Mouse (Mus musculus) retina, embryonic 14.5 days (tissue): ENCODE results near the gene Oaz1.
"Not testable (repeated sequence)": the region's sequence is repeated elsewhere in the genome, so short reads cannot be mapped to it uniquely, and the experiment has no call there.

ENCODE experiments used
- DNase-seq: peaks from one replicate; pipeline ENCODE4 v3.0.0-alpha.2; 2015; ENCODE audit warnings: low spot score

Gene Oaz1

GRCm38 (mm10) chr10:80823847-80824643 is 2.4 kb upstream of the Oaz1 start:
- DNase-seq: no peak

- DNase-seq: no peak
Observed at GRCm38 (mm10) chr10:80824827-80825226, 1.6 kb upstream of the Oaz1 start.

- no peak for DNase-seq
Observed at GRCm38 (mm10) chr10:80827063-80827869, 810 bp downstream of the Oaz1 start.

GRCm38 (mm10) chr10:80827870-80828420 is 1.5 kb downstream of the Oaz1 start:
- DNase-seq: no peak

- not testable (repeated sequence) for DNase-seq
Observed at GRCm38 (mm10) chr10:80828587-80828986, 2.1 kb downstream of the Oaz1 start.

- no peak for DNase-seq
Observed at GRCm38 (mm10) chr10:80829359-80830278, 3.2 kb downstream of the Oaz1 start.

- DNase-seq: peak; percentile 79
Observed at GRCm38 (mm10) chr10:80831136-80831535, 4.7 kb downstream of the Oaz1 start.

- peak; percentile 55 for DNase-seq
Observed at GRCm38 (mm10) chr10:80832818-80833217, 6.4 kb downstream of the Oaz1 start.

- no peak for DNase-seq
Observed at GRCm38 (mm10) chr10:80835617-80836016, 9.2 kb downstream of the Oaz1 start.

GRCm38 (mm10) chr10:80836949-80837379 is 10.5 kb downstream of the Oaz1 start:
- no peak for DNase-seq

- DNase-seq: peak; percentile 78
Observed at GRCm38 (mm10) chr10:80837827-80838226, 11.4 kb downstream of the Oaz1 start.

- DNase-seq: no peak
Observed at GRCm38 (mm10) chr10:80838346-80838912, 12.0 kb downstream of the Oaz1 start.

- no peak for DNase-seq
Observed at GRCm38 (mm10) chr10:80839848-80840247, 13.4 kb downstream of the Oaz1 start.

- peak; percentile 53 for DNase-seq
Observed at GRCm38 (mm10) chr10:80841685-80842084, 15.2 kb downstream of the Oaz1 start.

- no peak for DNase-seq
Observed at GRCm38 (mm10) chr10:80842334-80842733, 15.9 kb downstream of the Oaz1 start.

GRCm38 (mm10) chr10:80843087-80843930 is 16.9 kb downstream of the Oaz1 start:
- no peak for DNase-seq

- peak; percentile 61 for DNase-seq
Observed at GRCm38 (mm10) chr10:80843931-80844547, 17.6 kb downstream of the Oaz1 start, which contains the start of gene Lingo3. TSS of gene Lingo3 (minus strand) at chr10:80844039.

GRCm38 (mm10) chr10:80845055-80845693 is 18.7 kb downstream of the Oaz1 start:
- DNase-seq: no peak

- DNase-seq: no peak
Observed at GRCm38 (mm10) chr10:80845732-80846131, 19.3 kb downstream of the Oaz1 start.
